27 mouse cellular contexts compared by ENCODE assay signal in the genomic region with DNA sequence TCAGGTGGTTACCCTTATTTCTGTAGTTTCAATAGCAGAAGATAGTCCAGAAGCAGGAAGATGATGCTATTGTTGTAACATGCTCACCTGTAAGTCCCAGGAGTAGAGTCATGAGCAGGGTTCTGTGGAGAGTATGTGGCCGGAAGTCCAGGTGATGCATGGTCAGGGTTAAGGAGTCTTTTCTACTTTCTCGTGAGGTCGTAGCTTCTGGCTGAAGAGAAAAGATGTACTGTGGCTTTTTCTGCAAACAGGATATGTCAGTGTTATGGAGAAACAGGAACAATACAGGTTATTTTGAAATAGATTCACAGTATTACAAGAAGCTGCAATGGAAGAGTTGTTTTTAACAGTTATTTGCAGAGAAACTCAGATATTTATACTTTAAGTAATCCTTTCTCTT. TPM values are rescaled to one million over a fixed set of nuclear protein-coding genes. Genes with fewer than 3 reads are reported as not detected.
DNase-seq lines count a peak whose midpoint lies in the region; ATAC-seq and TF ChIP-seq lines count a peak whose summit lies in the region.
"Had no signal": no experiment of that assay in that cellular context is flagged by ENCODE, and none has a peak within 500 bp of the region (broad histone marks: within the 10 kb centered on the region; RNA-seq: fewer than 3 reads in every experiment).

A gene (minus strand): TSS at position 240 of the 400 bp plus-strand sequence.

- H3K9me3 ChIP-seq in liver, embryonic 16.5 days (replicated peaks; ENCODE audit: control insufficient read depth, low read length): no peaks in the 10 kb centered on the region
- no peaks in the 10 kb centered on the region for H3K9me3 ChIP-seq in liver, embryonic 12.5 days (replicated peaks)
- no peaks in the 10 kb centered on the region for H3K9me3 ChIP-seq in kidney, embryonic 15.5 days (replicated peaks)
- H3K9me3 ChIP-seq: embryonic facial prominence, embryonic 10.5 days; forebrain, embryonic 13.5 days; G1E; heart, embryonic 15.5 days; hindbrain, embryonic 12.5 days had no signal

- H3K36me3 ChIP-seq in liver, embryonic 16.5 days (ENCODE audit: control insufficient read depth, insufficient read depth): no peaks in the 10 kb centered on the region
- no peaks in the 10 kb centered on the region for H3K36me3 ChIP-seq in liver, embryonic 12.5 days
- H3K36me3 ChIP-seq in kidney, embryonic 15.5 days: no peaks in the 10 kb centered on the region
- H3K36me3 ChIP-seq: embryonic facial prominence, embryonic 10.5 days; G1E; heart, embryonic 15.5 days; hindbrain, embryonic 12.5 days had no signal

- TF ChIP-seq CTCF in bone marrow, adult 2 months (IDR thresholded peaks at IDR 0.05; ENCODE audit: control insufficient read depth, insufficient read depth, low read length): no peak

- ATAC-seq in liver, embryonic 16.5 days (ENCODE audit: low read depth): peak; percentile 43
- no peak for ATAC-seq in liver, embryonic 12.5 days
- ATAC-seq in megakaryocyte, adult 5-6 weeks (ENCODE audit: poor library complexity, severe bottlenecking): peak; percentile 80
- ATAC-seq in kidney, embryonic 15.5 days (replicated peaks; ENCODE audit: low FRiP score): no peak
- ATAC-seq: CD4-positive, CD25-positive, alpha-beta regulatory T cell, adult 4 months; forebrain, embryonic 13.5 days; forebrain, postnatal 0 days; hindbrain, postnatal 0 days had no signal

- DNase-seq in 416B (ENCODE audit: low read depth): peak; percentile 51
- no peak for DNase-seq in thymus, postnatal 14 days
- no peak for DNase-seq in thymus, postnatal 0 days (ENCODE audit: low spot score)
- DNase-seq: adrenal gland, postnatal 10 days; B cell, adult 2 months; cerebellum, adult 11-12 months; cerebellum, adult 9-10 months; cerebellum, postnatal 36 days; forebrain, postnatal 0 days; gastrocnemius, adult 2 months; gastrocnemius, postnatal 25 days; heart, adult 18-20 months; heart, postnatal 14 days had no signal

- no peak within 1 kb of the TSS for H3K4me2 ChIP-seq in liver, embryonic 16.5 days (ENCODE audit: low read depth, low read length)
- no peak within 1 kb of the TSS for H3K4me2 ChIP-seq in liver, embryonic 12.5 days
- H3K4me2 ChIP-seq in kidney, embryonic 15.5 days: no peak within 1 kb of the TSS
- H3K4me2 ChIP-seq: forebrain, embryonic 13.5 days; heart, embryonic 11.5 days; heart, embryonic 15.5 days; hindbrain, embryonic 12.5 days had no signal

- no peak within 1 kb of the TSS for H3K9ac ChIP-seq in liver, embryonic 16.5 days (ENCODE audit: low read depth, low read length)
- H3K9ac ChIP-seq in liver, embryonic 12.5 days: no peak within 1 kb of the TSS
- no peak within 1 kb of the TSS for H3K9ac ChIP-seq in kidney, embryonic 15.5 days
- H3K9ac ChIP-seq: forebrain, embryonic 13.5 days; forebrain, postnatal 0 days; heart, embryonic 15.5 days; hindbrain, embryonic 12.5 days had no signal

- WGBS in liver, embryonic 16.5 days (ENCODE audit: insufficient replicate concordance): 49% methylated on average over 3 of the region's 3 CpGs
- WGBS in liver, embryonic 12.5 days (ENCODE audit: insufficient replicate concordance): 65% methylated on average over 3 of the region's 3 CpGs
- WGBS in bone marrow, adult 2 months: 33% methylated on average over 3 of the region's 3 CpGs
- 87% methylated on average over 3 of the region's 3 CpGs for WGBS in kidney, embryonic 15.5 days

- H3K27me3 ChIP-seq in liver, embryonic 16.5 days (ENCODE audit: control insufficient read depth, insufficient read depth, low read depth, low read length): no peaks in the 10 kb centered on the region
- H3K27me3 ChIP-seq in liver, embryonic 12.5 days (replicated peaks): no peaks in the 10 kb centered on the region
- H3K27me3 ChIP-seq in kidney, embryonic 15.5 days: no peaks in the 10 kb centered on the region
- H3K27me3 ChIP-seq: forebrain, embryonic 13.5 days; heart, embryonic 15.5 days; hindbrain, embryonic 12.5 days had no signal

- no peak within 1 kb of the TSS for H3K27ac ChIP-seq in liver, embryonic 16.5 days (ENCODE audit: low read length)
- no peak within 1 kb of the TSS for H3K27ac ChIP-seq in liver, embryonic 12.5 days
- peak within 1 kb of the TSS; percentile 80; the same call in 1 of the 2 replicates for H3K27ac ChIP-seq in bone marrow, adult 2 months (ENCODE audit: control insufficient read depth, insufficient read depth, low read depth, low read length, poor library complexity)
- H3K27ac ChIP-seq in kidney, embryonic 15.5 days: no peak within 1 kb of the TSS
- H3K27ac ChIP-seq: embryonic facial prominence, embryonic 10.5 days; forebrain, embryonic 13.5 days; gastrocnemius, adult 2 months; heart, embryonic 15.5 days; hindbrain, embryonic 12.5 days; hindbrain, postnatal 0 days had no signal

- H3K4me1 ChIP-seq in liver, embryonic 16.5 days (ENCODE audit: control insufficient read depth, low read depth, low read length): no peaks in the 10 kb centered on the region
- H3K4me1 ChIP-seq in liver, embryonic 12.5 days: no peaks in the 10 kb centered on the region
- no peaks in the 10 kb centered on the region; the same call in 1 of the 2 replicates for H3K4me1 ChIP-seq in bone marrow, adult 2 months (ENCODE audit: control insufficient read depth, insufficient read depth, low read length)
- no peaks in the 10 kb centered on the region for H3K4me1 ChIP-seq in kidney, embryonic 15.5 days
- H3K4me1 ChIP-seq: embryonic facial prominence, embryonic 10.5 days; forebrain, embryonic 13.5 days; heart, embryonic 15.5 days; hindbrain, embryonic 12.5 days had no signal

- TF ChIP-seq POLR2A in bone marrow, adult 2 months (IDR thresholded peaks at IDR 0.05; ENCODE audit: borderline replicate concordance, control insufficient read depth, low read depth, low read length): no peak

- no peak within 1 kb of the TSS for H3K4me3 ChIP-seq in liver, embryonic 16.5 days (ENCODE audit: low read depth, low read length)
- H3K4me3 ChIP-seq in liver, embryonic 12.5 days: no peak within 1 kb of the TSS
- peak within 1 kb of the TSS; percentile 48 for H3K4me3 ChIP-seq in bone marrow, adult 2 months (replicated peaks; ENCODE audit: control insufficient read depth, low read depth, low read length)
- no peak within 1 kb of the TSS for H3K4me3 ChIP-seq in kidney, embryonic 15.5 days (replicated peaks)
- H3K4me3 ChIP-seq: embryonic facial prominence, embryonic 10.5 days; forebrain, embryonic 13.5 days; gastrocnemius, adult 2 months; heart, embryonic 15.5 days; hindbrain, embryonic 12.5 days had no signal

RNA-seq across cellular contexts. Expression of the gene that starts here (rescaled TPM):
- 0.53 and 1.3 TPM in 2 replicates for polyA plus RNA-seq in liver, embryonic 16.5 days (2015; fragmentation: Nextera tagmentation; extraction: Ambion mirVana)
- polyA plus RNA-seq in liver, embryonic 12.5 days (2016; fragmentation: Nextera tagmentation; extraction: Ambion mirVana): not detected in 2 replicates
- polyA plus RNA-seq in bone marrow, adult 2 months (2011; ENCODE audit: insufficient read depth, insufficient read length, low replicate concordance, missing spikeins): 3.8 and 11.8 TPM in 2 replicates
- 145 and 147 TPM in 2 replicates for total RNA-seq in megakaryocyte, adult 5-6 weeks (2015)
- total RNA-seq in megakaryocyte, adult 5-6 weeks (2017): 94.2 and 98.9 TPM in 2 replicates
- polyA plus RNA-seq in thymus, postnatal 0 days (2015; fragmentation: Nextera tagmentation; extraction: Ambion mirVana): 0.30 TPM in 1 of 2 replicates, not detected in the other
- not detected in 2 replicates for polyA plus RNA-seq in kidney, embryonic 15.5 days (2015; fragmentation: Nextera tagmentation; extraction: Ambion mirVana)
- total RNA-seq: adrenal gland, postnatal 10 days; forebrain, postnatal 0 days; G1E; gastrocnemius, adult 2 months; gastrocnemius, postnatal 25 days; heart, adult 18-20 months; heart, postnatal 14 days; hindbrain, postnatal 0 days had no signal
- polyA plus RNA-seq: CD4-positive, CD25-positive, alpha-beta regulatory T cell, adult 4 months; embryonic facial prominence, embryonic 10.5 days; embryonic facial prominence, embryonic 14.5 days; forebrain, embryonic 13.5 days; forebrain, postnatal 0 days; G1E; heart, embryonic 11.5 days; heart, embryonic 15.5 days; hindbrain, embryonic 12.5 days; hindbrain, postnatal 0 days had no signal

Comparison
In these comparisons a context has a peak if more than half of its experiments do, and no peak if none do; other contexts are left out.
1. ATAC-seq: peak in liver, embryonic 16.5 days (single experiment) and megakaryocyte, adult 5-6 weeks (single experiment); none in liver, embryonic 12.5 days (single experiment) and kidney, embryonic 15.5 days (single experiment).